Mouse (Mus musculus): ENCODE measurements around the gene Serpina1b. TPM values are rescaled to one million over a fixed set of nuclear protein-coding genes. Genes with fewer than 3 reads are reported as not detected.
"Not testable (repeated sequence)": the region's sequence is repeated elsewhere in the genome, so short reads cannot be mapped to it uniquely, and the experiment has no call there.

Serpina1b gene
- not detected in 2 replicates for polyA plus RNA-seq (2011; ENCODE audit: insufficient read length, low read depth, missing spikeins)

DNA sequence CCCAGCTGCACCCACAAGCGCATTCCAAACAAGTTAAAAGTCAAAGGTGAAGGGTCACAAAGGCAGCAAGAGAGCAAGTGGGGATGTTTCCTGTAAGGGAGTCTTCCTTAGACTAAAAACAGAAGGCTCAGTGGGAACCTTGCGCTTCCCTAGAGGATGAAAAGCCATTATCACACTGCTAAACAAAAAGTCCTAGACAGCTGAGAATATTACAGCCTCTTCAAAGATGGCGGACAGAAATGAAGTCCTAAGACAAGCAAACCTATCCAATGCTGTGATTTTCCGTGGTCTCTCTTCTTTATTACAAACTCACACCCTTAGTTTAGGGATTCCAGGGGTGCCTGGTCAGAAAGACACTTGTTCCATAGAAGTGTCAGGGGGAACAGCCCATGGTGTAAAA, at the start of gene Serpina1b:
Gene Serpina1b (minus strand): TSS at position 101 of the 400 bp plus-strand sequence.
- not testable (repeated sequence) for H3K4me3 ChIP-seq (ENCODE audit: insufficient read depth, low read length); H3K27ac ChIP-seq (ENCODE audit: insufficient read depth, low read length); H3K4me1 ChIP-seq (ENCODE audit: control insufficient read depth, insufficient read depth, low read length)

DNA sequence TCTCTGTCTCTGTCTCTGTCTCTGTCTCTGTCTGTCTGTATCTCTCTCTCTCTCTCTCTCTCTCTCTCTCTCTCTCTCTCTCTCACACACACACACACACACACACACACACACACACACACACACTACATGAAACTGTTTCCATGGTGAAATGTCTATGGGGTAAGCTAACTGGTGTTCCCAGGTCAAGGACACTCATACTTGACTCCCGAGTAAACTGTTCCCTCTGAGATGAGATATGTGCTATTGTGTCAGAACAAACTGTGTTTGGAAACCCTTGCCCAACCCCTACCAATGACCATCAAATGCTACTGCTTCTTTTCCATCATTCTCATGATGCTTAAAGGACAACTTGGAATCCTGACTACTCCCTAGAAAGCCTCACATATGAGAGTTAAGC, 36.7 kb upstream of the Serpina1b start:
- H3K4me3 ChIP-seq (ENCODE audit: insufficient read depth, low read length); H3K4me1 ChIP-seq (ENCODE audit: control insufficient read depth, insufficient read depth, low read length); H3K27ac ChIP-seq (ENCODE audit: insufficient read depth, low read length): not testable (repeated sequence)

DNA sequence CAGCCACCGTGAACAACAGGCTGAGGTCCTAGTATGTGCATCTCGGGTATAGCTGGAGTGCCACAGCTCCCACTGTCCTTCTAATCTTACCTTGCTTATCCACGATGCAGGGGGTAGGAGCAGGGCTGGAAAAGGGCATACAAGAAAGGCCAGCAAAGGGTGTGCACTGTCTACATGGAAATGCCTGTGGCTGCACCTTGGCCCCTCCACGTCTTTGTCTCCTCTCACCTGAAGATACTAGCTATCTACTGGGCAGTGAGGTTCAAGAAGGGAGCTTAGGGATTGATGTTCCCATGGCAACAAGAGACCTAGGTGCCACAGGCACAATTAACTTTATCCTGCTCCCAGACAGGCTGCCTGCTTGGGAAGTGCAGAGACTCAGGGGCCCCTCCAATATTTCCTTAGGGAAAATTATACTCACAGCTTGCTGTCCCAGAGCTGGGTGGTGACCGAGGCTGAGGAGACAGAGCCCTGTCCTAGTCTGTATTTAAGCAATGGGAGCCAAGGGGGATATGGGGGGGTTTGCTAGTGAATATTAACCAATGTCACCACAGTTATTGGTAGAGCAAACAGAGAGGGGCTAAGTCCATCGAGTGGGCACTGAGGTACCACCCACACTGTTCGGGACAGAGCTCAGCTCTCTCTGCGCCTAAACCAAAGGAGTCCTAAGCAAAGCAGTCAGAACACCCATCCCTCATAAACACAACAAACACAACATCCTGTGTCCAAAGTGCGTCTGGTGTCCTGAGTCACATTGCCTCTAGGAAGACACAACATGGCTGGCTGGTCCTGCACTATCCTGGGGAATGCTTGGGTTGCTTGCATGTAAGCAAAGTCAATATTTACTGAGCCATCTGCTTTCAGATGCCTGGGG, 33.2 kb upstream of the Serpina1b start, which contains the start of gene Serpina1a:
Gene Serpina1a (minus strand): TSS at position 462 of the 874 bp plus-strand sequence.
- H3K4me3 ChIP-seq (ENCODE audit: insufficient read depth, low read length); H3K27ac ChIP-seq (ENCODE audit: insufficient read depth, low read length); H3K4me1 ChIP-seq (ENCODE audit: control insufficient read depth, insufficient read depth, low read length): not testable (repeated sequence)

DNA sequence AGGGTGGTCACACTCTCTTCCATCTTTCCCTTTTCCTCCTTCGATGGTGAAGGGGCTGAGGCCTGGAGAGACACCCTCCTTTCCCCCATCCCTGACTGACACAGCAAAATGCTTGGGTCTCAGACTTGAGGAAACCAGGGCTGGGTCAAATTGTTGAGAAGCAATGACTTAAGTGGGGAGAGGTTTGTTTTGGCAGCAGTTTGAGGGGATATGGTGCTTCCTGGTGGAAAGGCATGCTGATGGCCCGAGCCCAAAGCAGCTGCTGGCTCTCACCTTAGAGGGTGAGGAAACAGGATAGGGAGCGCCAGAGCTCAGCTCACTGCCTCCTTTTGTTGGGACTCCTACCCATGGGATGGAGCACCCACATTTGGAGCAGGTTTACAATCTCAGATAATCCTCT, 30.8 kb upstream of the Serpina1b start:
- H3K4me1 ChIP-seq (ENCODE audit: control insufficient read depth, insufficient read depth, low read length) = no peaks in the 10 kb centered on the region
- TF ChIP-seq CTCF (IDR thresholded peaks at IDR 0.05; ENCODE audit: borderline replicate concordance, insufficient read depth, low read length) = no peak
- TF ChIP-seq POLR2A (IDR thresholded peaks at IDR 0.05; ENCODE audit: low read depth, low read length) = no peak
- no peak overlapping the region for H3K27ac ChIP-seq (ENCODE audit: insufficient read depth, low read length)
- H3K4me3 ChIP-seq (ENCODE audit: insufficient read depth, low read length) = no peak overlapping the region

DNA sequence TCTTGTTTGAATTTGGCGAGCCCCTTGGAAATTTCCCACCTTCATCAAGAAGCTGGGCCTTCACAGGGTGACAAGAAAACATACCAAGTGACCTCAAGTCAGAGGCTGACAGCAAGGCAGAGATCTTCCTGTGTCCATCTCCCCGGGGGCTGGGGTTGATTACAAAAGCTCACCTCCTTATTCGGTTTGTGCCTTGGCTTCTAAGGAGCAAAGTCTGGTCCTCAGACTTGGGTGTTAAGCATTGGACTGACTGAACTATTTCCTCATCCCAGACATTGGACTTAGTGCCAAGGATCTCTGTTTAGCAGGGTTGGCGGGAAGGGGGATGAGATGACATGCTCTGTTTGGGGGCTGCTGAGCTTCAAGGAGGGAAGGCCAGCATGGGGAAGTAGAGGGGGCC, 30.4 kb upstream of the Serpina1b start:
- not testable (repeated sequence) for H3K27ac ChIP-seq (ENCODE audit: insufficient read depth, low read length); H3K4me3 ChIP-seq (ENCODE audit: insufficient read depth, low read length); H3K4me1 ChIP-seq (ENCODE audit: control insufficient read depth, insufficient read depth, low read length)

DNA sequence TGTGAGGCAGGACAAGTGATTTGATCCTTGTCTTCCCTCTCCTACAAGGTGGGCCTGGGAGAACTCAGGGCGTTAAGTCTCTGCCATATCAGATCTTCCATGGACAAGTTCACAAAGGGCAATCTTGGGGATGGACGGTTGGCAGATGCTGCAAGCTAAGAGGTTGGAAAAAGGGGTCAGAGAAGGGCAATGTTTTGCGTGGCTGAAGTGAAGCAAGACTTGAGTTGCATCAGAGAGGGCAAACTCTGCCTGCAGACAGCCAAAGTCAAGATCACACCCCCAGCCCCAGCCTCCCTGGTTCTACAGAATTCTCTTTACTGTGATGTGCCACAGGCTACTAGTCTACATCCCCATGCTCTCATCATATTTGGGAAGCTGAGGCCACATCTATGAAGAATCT, 29.4 kb upstream of the Serpina1b start:
- H3K4me1 ChIP-seq (ENCODE audit: control insufficient read depth, insufficient read depth, low read length); H3K4me3 ChIP-seq (ENCODE audit: insufficient read depth, low read length); H3K27ac ChIP-seq (ENCODE audit: insufficient read depth, low read length): not testable (repeated sequence)

DNA sequence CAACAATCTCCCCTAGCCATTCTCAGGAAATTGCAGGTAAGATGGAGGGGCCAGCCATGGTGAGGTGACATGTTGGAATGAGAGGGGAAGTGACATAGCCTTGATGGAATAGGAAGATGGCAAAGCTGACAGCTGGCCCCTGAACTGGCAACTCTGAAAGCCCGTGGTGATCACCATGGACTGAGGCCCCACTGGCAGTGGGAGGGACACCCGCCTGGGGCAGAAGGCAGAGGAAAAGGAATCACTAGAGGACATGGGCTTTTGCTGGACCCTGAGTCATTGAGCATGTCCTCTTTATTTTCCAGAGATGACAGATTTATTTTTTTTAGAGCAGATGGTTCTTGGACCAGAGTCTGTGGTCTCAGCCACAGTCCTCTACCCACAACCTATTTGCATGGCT, 22.9 kb upstream of the Serpina1b start:
- not testable (repeated sequence) for H3K27ac ChIP-seq (ENCODE audit: insufficient read depth, low read length); H3K4me3 ChIP-seq (ENCODE audit: insufficient read depth, low read length); H3K4me1 ChIP-seq (ENCODE audit: control insufficient read depth, insufficient read depth, low read length)

DNA sequence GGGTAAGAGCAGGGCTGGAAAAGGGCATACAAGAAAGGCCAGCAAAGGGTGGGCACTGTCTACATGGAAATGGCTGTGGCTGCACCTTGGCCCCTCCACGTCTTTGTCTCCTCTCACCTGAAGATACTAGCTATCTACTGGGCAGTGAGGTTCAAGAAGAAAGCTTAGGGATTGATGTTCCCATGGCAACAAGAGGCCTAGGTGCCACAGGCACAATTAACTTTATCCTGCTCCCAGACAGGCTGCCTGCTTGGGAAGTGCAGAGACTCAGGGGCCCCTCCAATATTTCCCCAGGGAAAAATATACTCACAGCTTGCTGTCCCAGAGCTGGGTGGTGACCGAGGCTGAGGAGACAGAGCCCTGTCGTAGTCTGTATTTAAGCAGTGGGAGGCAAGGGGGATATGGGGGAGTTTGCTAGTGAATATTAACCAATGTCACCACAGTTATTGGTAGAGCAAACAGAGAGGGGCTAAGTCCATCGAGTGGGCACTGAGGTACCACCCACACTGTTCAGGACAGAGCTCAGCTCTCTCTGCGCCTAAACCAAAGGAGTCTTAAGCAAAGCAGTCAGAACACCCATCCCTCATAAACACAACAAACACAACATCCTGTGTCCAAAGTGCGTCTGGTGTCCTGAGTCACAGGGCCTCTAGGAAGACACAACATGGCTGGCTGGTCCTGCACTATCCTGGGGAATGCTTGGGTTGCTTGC, 2.4 kb downstream of the Serpina1b start:
- H3K27ac ChIP-seq (ENCODE audit: insufficient read depth, low read length); H3K4me3 ChIP-seq (ENCODE audit: insufficient read depth, low read length); H3K4me1 ChIP-seq (ENCODE audit: control insufficient read depth, insufficient read depth, low read length): not testable (repeated sequence)

DNA sequence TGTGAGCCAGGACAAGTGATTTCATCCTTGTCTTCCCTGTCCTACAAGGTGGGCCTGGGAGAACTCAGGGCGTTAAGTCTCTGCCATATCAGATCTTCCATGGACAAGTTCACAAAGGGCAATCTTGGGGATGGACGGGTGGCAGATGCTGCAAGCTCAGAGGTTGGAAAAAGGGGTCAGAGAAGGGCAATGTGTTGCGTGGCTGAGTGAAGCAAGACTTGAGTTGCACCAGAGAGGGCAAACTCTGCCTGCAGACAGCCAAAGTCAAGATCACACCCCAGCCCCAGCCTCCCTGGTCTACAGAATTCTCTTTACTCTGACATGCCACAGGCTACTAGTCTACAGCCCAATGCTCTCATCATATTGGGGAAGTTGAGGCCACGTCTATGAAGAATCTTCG, 6.3 kb downstream of the Serpina1b start:
- H3K27ac ChIP-seq (ENCODE audit: insufficient read depth, low read length); H3K4me1 ChIP-seq (ENCODE audit: control insufficient read depth, insufficient read depth, low read length); H3K4me3 ChIP-seq (ENCODE audit: insufficient read depth, low read length): not testable (repeated sequence)

DNA sequence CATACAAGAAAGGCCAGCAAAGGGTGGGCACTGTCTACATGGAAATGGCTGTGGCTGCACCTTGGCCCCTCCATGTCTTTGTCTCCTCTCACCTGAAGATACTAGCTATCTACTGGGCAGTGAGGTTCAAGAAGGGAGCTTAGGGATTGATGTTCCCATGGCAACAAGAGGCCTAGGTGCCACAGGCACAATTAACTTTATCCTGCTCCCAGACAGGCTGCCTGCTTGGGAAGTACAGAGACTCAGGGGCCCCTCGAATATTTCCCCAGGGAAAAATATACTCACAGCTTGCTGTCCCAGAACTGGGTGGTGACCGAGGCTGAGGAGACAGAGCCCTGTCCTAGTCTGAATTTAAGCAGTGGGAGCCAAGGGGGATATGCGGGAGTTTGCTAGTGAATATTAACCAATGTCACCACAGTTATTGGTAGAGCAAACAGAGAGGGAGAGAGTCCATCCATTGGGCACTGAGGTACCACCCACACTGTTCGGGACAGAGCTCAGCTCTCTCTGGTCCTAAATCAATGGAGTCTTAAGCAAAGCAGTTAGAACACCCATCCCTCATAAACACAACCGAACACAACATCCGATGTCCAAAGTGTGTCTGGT, 56.8 kb downstream of the Serpina1b start, which contains the start of gene Serpina1d:
Gene Serpina1d (minus strand): TSS at position 347 of the 606 bp plus-strand sequence.
- H3K4me3 ChIP-seq (ENCODE audit: insufficient read depth, low read length); H3K4me1 ChIP-seq (ENCODE audit: control insufficient read depth, insufficient read depth, low read length); H3K27ac ChIP-seq (ENCODE audit: insufficient read depth, low read length): not testable (repeated sequence)

DNA sequence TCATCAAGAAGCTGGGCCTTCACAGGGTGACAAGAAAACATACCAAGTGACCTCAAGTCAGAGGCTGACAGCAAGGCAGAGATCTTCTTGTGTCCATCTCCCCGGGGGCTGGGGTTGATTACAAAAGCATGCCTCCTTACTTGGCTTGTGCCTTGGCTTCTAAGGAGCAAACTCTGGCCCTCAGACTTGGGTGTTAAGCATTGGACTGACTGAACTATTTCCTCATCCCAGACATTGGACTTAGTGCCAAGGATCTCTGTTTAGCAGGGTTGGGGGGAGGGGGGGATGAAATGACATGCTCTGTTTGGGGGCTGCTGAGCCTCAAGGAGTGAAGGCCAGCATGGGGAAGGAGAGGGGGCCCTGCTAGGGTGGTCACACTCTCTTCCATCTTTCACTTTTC, 59.6 kb downstream of the Serpina1b start:
- not testable (repeated sequence) for H3K27ac ChIP-seq (ENCODE audit: insufficient read depth, low read length); H3K4me3 ChIP-seq (ENCODE audit: insufficient read depth, low read length); H3K4me1 ChIP-seq (ENCODE audit: control insufficient read depth, insufficient read depth, low read length)

DNA sequence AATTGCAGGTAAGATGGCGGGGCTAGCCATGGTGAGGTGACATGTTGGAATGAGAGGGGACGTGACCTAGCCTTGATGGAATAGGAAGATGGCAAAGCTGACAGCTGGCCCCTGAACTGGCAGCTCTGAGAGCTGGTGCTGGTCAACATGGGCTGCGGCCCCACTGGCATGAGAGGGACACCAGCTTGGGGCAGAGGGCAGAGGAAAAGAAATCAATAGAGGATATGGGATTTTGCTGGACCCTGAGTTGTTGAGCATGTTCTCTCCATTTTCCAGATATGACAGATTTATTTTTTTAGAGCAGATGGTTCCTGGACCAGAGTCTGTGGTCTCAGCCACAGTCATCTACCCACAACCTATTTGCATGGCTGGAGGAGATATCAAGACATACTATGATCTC, 67.1 kb downstream of the Serpina1b start:
- H3K4me1 ChIP-seq (ENCODE audit: control insufficient read depth, insufficient read depth, low read length); H3K4me3 ChIP-seq (ENCODE audit: insufficient read depth, low read length); H3K27ac ChIP-seq (ENCODE audit: insufficient read depth, low read length): not testable (repeated sequence)

DNA sequence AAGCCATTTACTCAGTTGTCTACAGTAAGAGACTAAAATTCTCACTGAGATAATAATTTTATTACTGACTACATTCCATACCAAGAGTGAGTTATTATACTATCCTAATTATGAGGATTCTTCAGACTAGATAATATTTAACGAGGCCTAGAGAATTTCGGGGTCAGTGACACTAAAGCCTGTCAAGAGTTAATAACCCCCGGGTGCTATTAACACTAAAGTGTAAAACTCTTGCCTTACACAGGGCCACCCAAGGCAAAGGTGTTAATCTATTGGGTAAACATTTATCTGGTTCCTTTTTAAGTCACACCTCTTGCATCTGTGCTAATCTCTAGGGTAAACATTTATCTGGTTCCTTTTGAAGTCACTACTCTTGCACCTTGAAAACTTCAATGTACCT, 69.9 kb downstream of the Serpina1b start:
- not testable (repeated sequence) for H3K27ac ChIP-seq (ENCODE audit: insufficient read depth, low read length); H3K4me1 ChIP-seq (ENCODE audit: control insufficient read depth, insufficient read depth, low read length); H3K4me3 ChIP-seq (ENCODE audit: insufficient read depth, low read length)

DNA sequence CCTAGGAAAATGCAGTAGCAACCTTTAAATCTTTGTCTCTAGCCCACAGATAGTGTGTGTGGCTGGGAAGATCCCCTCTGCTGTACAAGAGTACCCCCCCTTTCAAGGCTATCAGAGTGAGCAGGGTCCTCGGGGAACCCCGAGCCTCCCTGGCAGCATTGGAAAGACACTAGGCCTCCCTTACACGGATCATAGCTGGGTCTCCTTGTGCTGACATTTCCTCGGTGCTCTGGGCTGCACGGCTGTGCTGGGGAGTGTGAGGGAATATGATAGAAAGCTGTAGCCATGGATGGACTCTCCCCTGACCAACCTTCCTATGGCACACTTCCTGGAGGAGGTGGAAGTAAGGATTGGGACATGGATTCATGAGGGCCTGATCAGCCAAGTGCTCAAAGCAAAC, 84.2 kb downstream of the Serpina1b start:
- H3K4me1 ChIP-seq (ENCODE audit: control insufficient read depth, insufficient read depth, low read length); H3K4me3 ChIP-seq (ENCODE audit: insufficient read depth, low read length); H3K27ac ChIP-seq (ENCODE audit: insufficient read depth, low read length): not testable (repeated sequence)

DNA sequence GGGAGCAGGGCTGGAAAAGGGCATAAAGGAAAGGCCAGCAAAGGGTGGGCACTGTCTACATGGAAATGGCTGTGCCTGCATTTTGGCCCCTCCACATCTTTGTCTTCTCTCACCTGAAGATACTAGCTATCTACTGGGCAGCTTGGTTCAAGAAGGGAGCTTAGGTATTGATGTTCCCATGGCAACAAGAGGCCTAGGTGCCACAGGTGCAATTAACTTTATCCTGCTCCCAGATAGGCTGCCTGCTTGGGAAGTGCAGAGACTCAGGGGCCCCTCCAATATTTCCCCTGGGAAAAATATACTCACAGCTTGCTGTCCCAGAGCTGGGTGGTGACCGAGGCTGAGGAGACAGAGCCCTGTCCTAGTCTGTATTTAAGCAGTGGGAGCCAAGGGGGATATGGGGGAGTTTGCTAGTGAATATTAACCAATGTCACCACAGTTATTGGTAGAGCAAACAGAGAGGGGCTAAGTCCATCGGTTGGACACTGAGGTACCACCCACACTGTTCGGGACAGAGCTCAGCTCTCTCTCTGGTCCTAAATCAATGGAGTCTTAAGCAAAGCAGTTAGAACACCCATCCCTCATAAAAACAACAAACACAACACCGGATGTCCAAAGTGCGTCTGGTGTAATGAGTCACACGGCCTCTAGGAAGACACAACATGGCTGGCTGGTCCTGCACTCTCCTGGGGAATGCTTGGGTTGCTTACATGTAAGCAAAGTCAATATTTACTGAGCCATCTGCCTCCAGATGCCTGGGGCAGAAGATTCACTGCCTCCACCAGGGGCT, 92.2 kb downstream of the Serpina1b start:
- H3K4me3 ChIP-seq (ENCODE audit: insufficient read depth, low read length); H3K27ac ChIP-seq (ENCODE audit: insufficient read depth, low read length); H3K4me1 ChIP-seq (ENCODE audit: control insufficient read depth, insufficient read depth, low read length): not testable (repeated sequence)

Measured in embryonic fibroblast, embryonic 13.5 days (primary cell).